Mouse (Mus musculus) MEL (cell line): ENCODE measurements around the gene Amot.

Experiments
- CTCF ChIP-seq, 3 experiments: IDR thresholded peaks in 2 of 3; conservative IDR thresholded peaks in 1 of 3; 2 replicates each; pipeline ENCODE4 v1.5.1; 2011 to 2012; ENCODE audit warnings: low read length in 3 of 3, low read depth in 2 of 3, mild to moderate bottlenecking in 2 of 3, improper control_type of control experiment in 1 of 3, inconsistent platforms in 1 of 3, mixed read lengths in 1 of 3, moderate library complexity in 1 of 3; ENCODE audit not compliant: control insufficient read depth in 1 of 3, insufficient read depth in 1 of 3, poor library complexity in 1 of 3, severe bottlenecking in 1 of 3
- E2F4 ChIP-seq: IDR thresholded peaks from 2 replicates; pipeline ENCODE4 v1.6.1; 2011; ENCODE audit warnings: low read depth, low read length, improper control_type of control experiment, borderline replicate concordance
- GABPA ChIP-seq: IDR thresholded peaks from 2 replicates; pipeline ENCODE4 v1.6.1; 2012; ENCODE audit warnings: low read depth, mild to moderate bottlenecking, inconsistent platforms, low read length, improper control_type of control experiment, moderate library complexity
- GATA1 ChIP-seq: IDR thresholded peaks from 2 replicates; pipeline ENCODE4 v1.6.1; 2011; ENCODE audit warnings: low read depth, low read length, improper control_type of control experiment
- MAZ ChIP-seq: IDR thresholded peaks from 2 replicates; pipeline ENCODE4 v1.6.1; 2012; ENCODE audit warnings: low read depth, mild to moderate bottlenecking, inconsistent platforms, low read length, improper control_type of control experiment
- NELFE ChIP-seq: IDR thresholded peaks from 2 replicates; pipeline ENCODE4 v1.6.1; 2011; ENCODE audit warnings: low read depth, low read length, improper control_type of control experiment
- POLR2A ChIP-seq, 2 experiments: IDR thresholded peaks; 2 replicates each; pipeline ENCODE4 v1.6.1; 2011 to 2012; ENCODE audit warnings: low read length in 2 of 2, mild to moderate bottlenecking in 2 of 2, control low read depth in 1 of 2, improper control_type of control experiment in 1 of 2, low read depth in 1 of 2, moderate library complexity in 1 of 2; ENCODE audit not compliant: control insufficient read depth in 1 of 2, insufficient read depth in 1 of 2, poor library complexity in 1 of 2
- ZMIZ1 ChIP-seq: IDR thresholded peaks from 2 replicates; pipeline ENCODE4 v1.6.1; 2012; ENCODE audit warnings: low read depth, mild to moderate bottlenecking, inconsistent platforms, low read length, improper control_type of control experiment, moderate library complexity

- TF ChIP-seq CTCF (IDR thresholded peaks at IDR 0.05 in 2 of 3, conservative IDR thresholded peaks at IDR 0.05 in 1 of 3; ENCODE audit: control insufficient read depth in 1 of 3, insufficient read depth in 1 of 3, low read depth in 2 of 3, low read length in 3 of 3, poor library complexity in 1 of 3, severe bottlenecking in 1 of 3) (no peak), POLR2A (IDR thresholded peaks at IDR 0.05; ENCODE audit: control insufficient read depth in 1 of 2, insufficient read depth in 1 of 2, low read depth in 1 of 2, low read length in 2 of 2, poor library complexity in 1 of 2) (no peak), GABPA (no peak), ZMIZ1 (no peak), NELFE (no peak), GATA1 (no peak), E2F4 (no peak), MAZ (no peak)
Measured at GRCm38 (mm10) chrX:145401926-145402325, 103.1 kb downstream of the Amot start.
